Mouse (Mus musculus) liver, adult 2 months (tissue): ENCODE measurements at regions not wholly inside any gene's neighbourhood (a gene's known extent, or its start where the extent isn't known, plus 50 kb on each side); places are given as distances from the start of the nearest gene placed in this dataset.

Experiments
- DNase-seq: peaks from one replicate; pipeline ENCODE4 v3.0.0-alpha.2; 2011; ENCODE audit warnings: low read depth, low spot score; ENCODE audit errors: extremely low read depth
- H3K27ac ChIP-seq: fragments of 200-500 bp; replicated peaks from 2 replicates; pipeline ENCODE4 v1.5.1; 2012; ENCODE audit warnings: low read depth, mild to moderate bottlenecking, control low read depth, inconsistent platforms, low read length; ENCODE audit not compliant: insufficient read depth
- H3K27me3 ChIP-seq: fragments of 200-500 bp; 2 replicates; pipeline ENCODE4 v1.6.1; 2012; ENCODE audit warnings: mild to moderate bottlenecking, moderate library complexity, low read length, inconsistent platforms; ENCODE audit not compliant: control insufficient read depth, insufficient read depth
- H3K36me3 ChIP-seq: fragments of 200-500 bp; 2 replicates; pipeline ENCODE4 v1.6.1; 2012; ENCODE audit warnings: low read length, inconsistent platforms; ENCODE audit not compliant: control insufficient read depth, insufficient read depth
- H3K4me1 ChIP-seq: fragments of 200-500 bp; 2 replicates; pipeline ENCODE4 v1.6.1; 2011; ENCODE audit warnings: low read length; ENCODE audit not compliant: control insufficient read depth, insufficient read depth
- H3K4me3 ChIP-seq: fragments of 200-500 bp; 2 replicates; pipeline ENCODE4 v1.5.1; 2011; ENCODE audit warnings: low read depth, mild to moderate bottlenecking, control low read depth, low read length, moderate library complexity; ENCODE audit not compliant: insufficient read depth
- H3K79me2 ChIP-seq: fragments of 200-500 bp; 2 replicates; pipeline ENCODE4 v1.6.1; 2012; ENCODE audit warnings: inconsistent platforms, mild to moderate bottlenecking, low read length, moderate library complexity; ENCODE audit not compliant: control insufficient read depth, insufficient read depth
- H3K9ac ChIP-seq: fragments of 200-500 bp; 2 replicates; pipeline ENCODE4 v1.6.1; 2012; ENCODE audit warnings: low read depth, mild to moderate bottlenecking, control low read depth, inconsistent platforms, low read length
- CTCF ChIP-seq: fragments of 200-500 bp; IDR thresholded peaks from 2 replicates; pipeline ENCODE4 v1.5.1; 2011; ENCODE audit warnings: low read depth, low read length, control low read depth
- POLR2A ChIP-seq: fragments of 200-500 bp; IDR thresholded peaks from 2 replicates; pipeline ENCODE4 v1.6.1; 2011; ENCODE audit warnings: low read length, control low read depth; ENCODE audit not compliant: insufficient read depth; ENCODE audit errors: extremely low read depth
- WGBS: fragments of 180-500 bp; shearing (Covaris S2); methylation state at CpG from one replicate; pipeline ENCODE4 v1.1.7; 2018; 5-methylcytosine and 5-hydroxymethylcytosine counted together

- Histone ChIP-seq H3K4me1 (no peaks in the 10 kb centered on the region), H3K27me3 (no peaks in the 10 kb centered on the region), H3K36me3 (no peaks in the 10 kb centered on the region), H3K9ac (no peak overlapping the region), H3K27ac (no peak overlapping the region), H3K4me3 (no peak overlapping the region), H3K79me2 (no peaks in the 10 kb centered on the region)
- WGBS, result 82% methylated on average over 5 of the region's 5 CpGs
- DNase-seq, result no peak
- TF ChIP-seq POLR2A (no peak), CTCF (no peak)
These were observed 188.2 kb upstream of the Hmga2 start for GRCm38 (mm10) chr10:120664419-120664818.

DNA sequence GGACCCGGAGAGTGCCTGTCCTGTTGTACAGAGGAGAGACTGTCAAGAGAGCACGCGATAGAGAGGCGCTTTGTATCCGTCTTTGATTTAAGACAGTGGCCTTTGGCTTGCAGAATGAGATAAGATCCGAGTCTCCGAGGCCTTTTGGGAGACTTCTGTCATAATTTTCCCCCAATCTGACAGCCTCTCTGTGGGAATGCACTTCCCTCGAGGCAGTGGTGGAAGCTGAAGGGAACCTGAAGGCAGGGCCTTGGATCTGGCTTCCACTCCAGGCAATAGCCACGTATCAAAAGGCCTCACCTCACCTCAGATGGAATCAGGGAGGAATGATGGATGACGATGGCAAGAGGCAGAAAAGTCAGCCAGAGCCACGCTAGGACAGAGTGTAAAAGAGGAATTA lies 187.1 kb upstream of the Hmga2 start:
- Histone ChIP-seq H3K27me3 (no peaks in the 10 kb centered on the region), H3K79me2 (no peaks in the 10 kb centered on the region), H3K4me3 (no peak overlapping the region), H3K9ac (no peak overlapping the region), H3K36me3 (no peaks in the 10 kb centered on the region), H3K4me1 (no peaks in the 10 kb centered on the region), H3K27ac (no peak overlapping the region)
- TF ChIP-seq CTCF, result no peak
- TF ChIP-seq POLR2A, result no peak
- no peak for DNase-seq
- 85% methylated on average over 11 of the region's 11 CpGs for WGBS

- WGBS, result 64% methylated on average over 6 of the region's 6 CpGs
- Histone ChIP-seq H3K9ac (no peak overlapping the region), H3K4me3 (no peak overlapping the region), H3K36me3 (no peaks in the 10 kb centered on the region), H3K27me3 (no peaks in the 10 kb centered on the region), H3K4me1 (no peaks in the 10 kb centered on the region), H3K27ac (no peak overlapping the region), H3K79me2 (no peaks in the 10 kb centered on the region)
- TF ChIP-seq CTCF (no peak), POLR2A (no peak)
- no peak for DNase-seq
These were observed 184.2 kb upstream of the Hmga2 start for GRCm38 (mm10) chr10:120660503-120660902.

GRCm38 (mm10) chr10:120655238-120655931 lies 179.1 kb upstream of the Hmga2 start:
- Histone ChIP-seq H3K4me3 (no peak overlapping the region), H3K36me3 (no peaks in the 10 kb centered on the region), H3K27me3 (no peaks in the 10 kb centered on the region), H3K27ac (no peak overlapping the region), H3K79me2 (no peaks in the 10 kb centered on the region), H3K9ac (no peak overlapping the region), H3K4me1 (no peaks in the 10 kb centered on the region)
- 71% methylated on average over 14 of the region's 14 CpGs for WGBS
- TF ChIP-seq CTCF (no peak), POLR2A (no peak)
- DNase-seq, result no peak

GRCm38 (mm10) chr10:120652525-120653215 lies 176.4 kb upstream of the Hmga2 start:
- Histone ChIP-seq H3K9ac (no peak overlapping the region), H3K27ac (no peak overlapping the region), H3K79me2 (no peaks in the 10 kb centered on the region), H3K4me1 (no peaks in the 10 kb centered on the region), H3K27me3 (no peaks in the 10 kb centered on the region), H3K36me3 (no peaks in the 10 kb centered on the region), H3K4me3 (no peak overlapping the region)
- TF ChIP-seq CTCF, result no peak
- no peak for TF ChIP-seq POLR2A
- DNase-seq, result no peak
- 83% methylated on average over 6 of the region's 6 CpGs for WGBS

- Histone ChIP-seq H3K9ac (no peak overlapping the region), H3K27ac (no peak overlapping the region), H3K36me3 (no peaks in the 10 kb centered on the region), H3K27me3 (no peaks in the 10 kb centered on the region), H3K79me2 (no peaks in the 10 kb centered on the region), H3K4me1 (no peaks in the 10 kb centered on the region), H3K4me3 (no peak overlapping the region)
- 93% methylated on average over 5 of the region's 5 CpGs for WGBS
- DNase-seq, result no peak
- no peak for TF ChIP-seq POLR2A
- TF ChIP-seq CTCF, result no peak
These were observed 175.6 kb upstream of the Hmga2 start for GRCm38 (mm10) chr10:120651845-120652244.
